Mouse (Mus musculus) cerebellum, adult 2 months (tissue): ENCODE data around the gene Itpr1. TPM values are rescaled to one million over a fixed set of nuclear protein-coding genes. Genes with fewer than 3 reads are reported as not detected.
A peak's percentile ranks its signal among the peaks of the same experiment; 100 is the strongest.

Experiments
- DNase-seq, 2 experiments: peaks; one replicate each; pipeline ENCODE4 v3.0.0; 2021
- H3K27ac ChIP-seq: fragments of 200-500 bp; 2 replicates; pipeline ENCODE4 v1.5.1; 2012; ENCODE audit warnings: low read length, control low read depth, inconsistent platforms; ENCODE audit not compliant: insufficient read depth
- H3K27me3 ChIP-seq: fragments of 200-500 bp; 2 replicates; pipeline ENCODE4 v1.6.1; 2012; ENCODE audit warnings: inconsistent platforms, mild to moderate bottlenecking, low read length, moderate library complexity; ENCODE audit not compliant: control insufficient read depth, insufficient read depth
- H3K4me1 ChIP-seq: fragments of 200-500 bp; 2 replicates; pipeline ENCODE4 v1.6.1; 2011; ENCODE audit warnings: low read length; ENCODE audit not compliant: control insufficient read depth, insufficient read depth
- H3K4me3 ChIP-seq: fragments of 200-500 bp; replicated peaks from 2 replicates; pipeline ENCODE3; 2011; ENCODE audit warnings: mild to moderate bottlenecking, low read depth, low read length, control low read depth; ENCODE audit not compliant: insufficient read depth
- CTCF ChIP-seq: fragments of 200-500 bp; IDR thresholded peaks from 2 replicates; pipeline ENCODE4 v1.5.1; 2011; ENCODE audit warnings: low read depth, mild to moderate bottlenecking, control low read depth, low read length, moderate library complexity, borderline replicate concordance; ENCODE audit not compliant: insufficient read depth
- POLR2A ChIP-seq: fragments of 200-500 bp; IDR thresholded peaks from 2 replicates; pipeline ENCODE4 v1.6.1; 2011; ENCODE audit warnings: low read length, control low read depth, borderline replicate concordance; ENCODE audit not compliant: insufficient read depth
- WGBS: fragments of 180-500 bp; shearing (Covaris S2); methylation state at CpG from one replicate; pipeline ENCODE4 v1.1.7; 2018; 5-methylcytosine and 5-hydroxymethylcytosine counted together
- polyA plus RNA-seq: library from polyadenylated mRNA; depleted of rRNA; stranded (reverse); fragments of >200 nt; gene quantifications from 2 replicates; pipeline ENCODE4 v1.2.3, GENCODE M21; 2012

The Itpr1 gene
- polyA plus RNA-seq, 1 experiment, result 529 TPM

DNA sequence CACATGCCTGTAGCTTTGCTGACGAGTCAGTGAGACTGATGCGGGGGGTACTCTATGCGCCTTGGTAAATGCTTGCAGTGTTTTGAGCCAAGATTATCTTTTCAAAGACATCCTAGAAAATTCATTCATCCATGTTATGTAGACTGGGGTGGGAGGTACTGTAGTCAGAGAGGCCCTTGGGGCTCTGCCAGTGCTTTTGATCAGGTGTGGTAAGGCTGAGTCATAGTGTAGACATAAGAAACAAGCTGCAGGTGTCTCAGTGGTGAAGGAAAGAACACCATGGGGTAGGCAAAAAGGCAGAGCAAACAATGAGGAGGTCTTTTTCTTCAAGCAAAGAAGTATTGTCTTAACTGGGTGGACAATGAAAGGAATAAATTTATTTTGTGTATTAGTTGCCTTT, 294.4 kb downstream of the Itpr1 start:
- Histone ChIP-seq H3K27me3 (no peaks in the 10 kb centered on the region), H3K27ac (no peak overlapping the region), H3K4me1 (peaks cover 5% of the 10 kb centered on the region), H3K4me3 (no peak overlapping the region)
- no peak for DNase-seq
- no peak for TF ChIP-seq CTCF
- TF ChIP-seq POLR2A, result no peak
- WGBS, result 89% methylated on average over 3 of the region's 3 CpGs

DNA sequence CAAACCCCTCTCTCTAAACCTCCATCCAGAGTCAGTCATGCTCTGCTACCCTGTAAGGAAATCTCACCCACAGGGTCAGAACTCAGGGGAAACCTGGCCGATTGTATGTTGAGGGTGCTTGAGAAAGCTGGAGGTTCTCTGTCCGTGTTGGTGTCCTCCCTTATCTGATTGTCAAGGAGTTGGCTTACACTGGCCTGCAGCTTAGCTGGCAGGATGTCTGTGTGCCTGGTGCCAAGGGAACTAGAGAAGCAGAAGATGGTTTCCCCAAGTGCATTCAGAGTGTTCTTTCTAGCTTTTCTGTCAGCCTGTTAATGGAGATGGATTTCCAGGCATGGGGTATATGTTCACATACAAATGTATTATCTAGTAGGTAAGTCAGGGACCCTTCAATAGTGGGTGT, 296.4 kb downstream of the Itpr1 start:
- TF ChIP-seq POLR2A (no peak), CTCF (no peak)
- Histone ChIP-seq H3K4me1 (peaks cover 8% of the 10 kb centered on the region), H3K4me3 (no peak overlapping the region), H3K27ac (no peak overlapping the region), H3K27me3 (no peaks in the 10 kb centered on the region)
- 36% methylated on average over 2 of the region's 2 CpGs for WGBS
- no peak for DNase-seq

DNA sequence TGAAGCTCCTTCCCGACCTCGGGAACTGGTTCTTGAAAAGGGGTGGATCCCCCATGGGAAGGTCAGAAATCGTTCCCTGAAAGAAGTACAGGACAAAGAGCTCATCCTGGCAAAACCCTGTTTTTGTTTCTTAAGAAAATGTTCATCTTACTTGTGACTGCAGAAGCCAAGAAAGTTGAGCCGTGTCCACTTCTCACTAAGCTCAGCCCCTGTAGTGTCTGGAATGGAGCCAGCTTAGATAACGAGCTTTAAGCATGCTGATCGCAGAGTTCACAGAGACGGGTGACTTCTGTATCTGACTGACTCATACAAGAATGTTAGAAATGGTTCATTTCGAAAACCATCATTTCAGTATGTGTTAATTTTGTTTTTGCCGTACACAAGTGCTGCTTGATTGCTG, 297.2 kb downstream of the Itpr1 start:
- Histone ChIP-seq H3K27ac (no peak overlapping the region), H3K4me3 (no peak overlapping the region), H3K27me3 (no peaks in the 10 kb centered on the region), H3K4me1 (peaks cover 8% of the 10 kb centered on the region)
- TF ChIP-seq POLR2A (no peak), CTCF (no peak)
- DNase-seq, result no peak
- WGBS, result 49% methylated on average over 9 of the region's 9 CpGs

DNA sequence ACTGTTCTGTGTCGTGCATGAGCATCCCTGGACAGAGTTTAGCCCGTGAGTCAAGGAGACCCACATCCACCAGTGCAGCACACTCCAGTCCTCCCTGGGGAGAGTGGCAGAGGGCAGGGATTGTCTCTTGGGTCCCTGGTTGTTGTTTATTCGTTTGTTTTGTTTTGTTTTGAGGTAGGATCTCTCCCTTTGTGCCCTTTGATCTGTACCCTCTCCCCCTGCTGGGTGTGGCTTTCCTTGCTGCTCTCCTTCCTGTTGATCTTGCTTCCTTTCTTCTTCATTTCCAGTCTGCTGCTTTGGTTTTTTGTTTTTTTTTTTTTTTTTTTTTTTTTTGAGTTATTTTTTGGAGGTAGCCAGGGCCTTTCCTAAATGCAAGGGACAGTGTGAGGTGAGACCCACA, 299.2 kb downstream of the Itpr1 start:
- TF ChIP-seq CTCF, result no peak
- TF ChIP-seq POLR2A, result no peak
- Histone ChIP-seq H3K4me3 (no peak overlapping the region), H3K4me1 (peaks cover 8% of the 10 kb centered on the region), H3K27ac (no peak overlapping the region), H3K27me3 (no peaks in the 10 kb centered on the region)
- WGBS, result 76% methylated on average over 3 of the region's 3 CpGs
- no peak for DNase-seq

DNA sequence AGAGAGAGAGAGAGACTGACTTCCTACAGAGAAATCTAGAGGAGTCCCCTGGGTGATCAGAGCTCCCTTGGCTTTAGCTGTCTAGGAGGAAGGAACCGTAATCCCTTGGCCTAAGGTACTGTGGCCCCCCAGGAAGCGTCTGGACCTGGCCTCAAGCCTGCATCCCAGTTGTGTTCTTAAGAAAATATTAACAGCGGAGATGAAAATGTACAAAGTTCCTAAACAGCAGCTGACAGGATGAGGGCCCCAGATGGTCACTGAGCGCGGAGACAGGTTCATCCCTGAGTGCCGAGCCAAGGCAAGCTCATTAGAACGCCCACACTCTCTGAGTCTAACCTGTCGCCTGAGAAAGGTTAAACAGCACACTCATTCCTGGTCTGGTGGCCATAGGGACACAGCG, 300.1 kb downstream of the Itpr1 start:
- Histone ChIP-seq H3K27me3 (no peaks in the 10 kb centered on the region), H3K4me3 (no peak overlapping the region), H3K27ac (no peak overlapping the region), H3K4me1 (peaks cover 8% of the 10 kb centered on the region)
- WGBS, result 43% methylated on average over 9 of the region's 9 CpGs
- DNase-seq, result peak in 1 of 2 experiments; percentile 19
- TF ChIP-seq POLR2A (no peak), CTCF (no peak)

DNA sequence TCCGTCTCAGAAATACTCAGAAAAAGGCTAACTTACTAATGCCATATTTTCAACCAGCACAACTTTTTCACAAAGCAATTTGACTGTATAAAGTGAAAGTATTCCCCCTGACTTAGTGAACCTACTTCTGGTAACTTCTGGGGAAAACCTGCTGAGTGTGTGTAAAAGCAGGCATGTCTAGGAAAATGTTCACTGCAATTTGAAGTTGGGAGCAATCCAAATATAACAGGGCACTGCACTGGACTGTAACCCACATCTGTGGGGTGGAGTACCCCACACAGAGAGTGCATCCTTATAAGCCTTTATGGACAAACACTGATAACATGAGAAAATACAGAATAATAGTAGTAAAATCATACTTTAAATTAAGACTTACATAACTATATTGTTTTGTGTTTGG, 303.4 kb downstream of the Itpr1 start:
- H3K4me3 ChIP-seq, result no peak overlapping the region
- WGBS, result 84% methylated on average over 1 of the region's 1 CpGs
- H3K27ac ChIP-seq, result no peak overlapping the region
- no peaks in the 10 kb centered on the region for H3K27me3 ChIP-seq
- no peak for DNase-seq
- H3K4me1 ChIP-seq, result peaks cover 6% of the 10 kb centered on the region
- TF ChIP-seq POLR2A (no peak), CTCF (no peak)

DNA sequence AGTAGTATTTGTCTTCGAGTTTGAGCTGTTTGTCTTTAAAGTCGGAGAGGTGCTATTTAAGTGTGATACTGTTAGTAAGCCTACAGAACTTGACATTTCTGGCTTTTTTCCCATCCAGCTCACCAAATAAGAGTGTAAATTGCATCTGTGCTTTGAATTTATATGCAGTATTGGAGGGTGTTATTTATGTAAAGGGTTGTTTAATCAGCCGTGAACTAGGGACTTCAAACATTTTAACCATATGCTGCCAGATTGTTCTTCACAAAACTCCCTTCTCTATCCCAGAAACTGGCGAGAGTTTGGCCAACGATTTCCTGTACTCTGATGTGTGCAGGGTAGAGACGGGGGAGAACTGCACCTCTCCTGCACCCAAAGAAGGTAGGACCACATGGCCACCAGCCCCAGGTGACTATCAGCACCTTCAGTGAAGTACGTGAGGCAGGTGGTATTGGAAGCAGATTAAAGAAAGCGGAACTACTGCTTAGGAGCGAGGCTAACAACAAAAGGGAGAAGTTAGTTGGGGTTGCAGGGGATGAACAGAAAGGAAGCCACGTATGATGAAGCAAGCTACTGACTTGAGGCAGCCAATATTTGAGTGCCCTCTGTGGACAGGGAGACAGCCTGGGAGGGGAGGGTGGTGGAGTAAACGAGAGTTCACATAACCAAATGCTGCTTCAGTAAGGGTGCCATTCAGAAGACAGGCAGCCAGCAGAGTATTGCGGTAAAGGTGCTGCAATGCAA, 304.5 kb downstream of the Itpr1 start:
- 79% methylated on average over 12 of the region's 12 CpGs for WGBS
- Histone ChIP-seq H3K27ac (no peak overlapping the region), H3K27me3 (no peaks in the 10 kb centered on the region), H3K4me1 (peaks cover 5% of the 10 kb centered on the region), H3K4me3 (no peak overlapping the region)
- no peak for DNase-seq
- no peak for TF ChIP-seq POLR2A
- no peak for TF ChIP-seq CTCF

DNA sequence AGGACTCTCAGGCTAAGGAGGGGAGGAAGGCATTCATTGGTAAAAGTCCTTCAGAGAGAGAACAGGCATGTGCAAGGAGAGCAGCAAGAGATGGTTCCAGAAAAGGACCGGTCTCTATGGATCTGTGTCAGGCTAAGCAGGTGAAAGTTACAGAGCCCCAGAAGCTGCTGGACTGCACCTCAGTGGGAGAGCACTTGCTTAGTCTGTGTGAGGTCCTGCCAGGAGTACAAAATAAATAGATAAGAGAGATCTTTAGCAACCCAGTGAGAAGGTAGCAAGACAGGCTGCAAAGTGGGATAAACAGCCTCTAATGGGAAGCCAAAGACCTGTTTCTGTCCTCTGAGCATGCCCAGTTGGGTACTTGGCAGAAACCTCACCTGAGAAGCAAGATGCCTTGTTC, 305.1 kb downstream of the Itpr1 start:
- DNase-seq, result no peak
- Histone ChIP-seq H3K27me3 (no peaks in the 10 kb centered on the region), H3K4me3 (no peak overlapping the region), H3K4me1 (peaks cover 3% of the 10 kb centered on the region), H3K27ac (no peak overlapping the region)
- WGBS, result 74% methylated on average over 1 of the region's 1 CpGs
- TF ChIP-seq POLR2A (no peak), CTCF (no peak)

DNA sequence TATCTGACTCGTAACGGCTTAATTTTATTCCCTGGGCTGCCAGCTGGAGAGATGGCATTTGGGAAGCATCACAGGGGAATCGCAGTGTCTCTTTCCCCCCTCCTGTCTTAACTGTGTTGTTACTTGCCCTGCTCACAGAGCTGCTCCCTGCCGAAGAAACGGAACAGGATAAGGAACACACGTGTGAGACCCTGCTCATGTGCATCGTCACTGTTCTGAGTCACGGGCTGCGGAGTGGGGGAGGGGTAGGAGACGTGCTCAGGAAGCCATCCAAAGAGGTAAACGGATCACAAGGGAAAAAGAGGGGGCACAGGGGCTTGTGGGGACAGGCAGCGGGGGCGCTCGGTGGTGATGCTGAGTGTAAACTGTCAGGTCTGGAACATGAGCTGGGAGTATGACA, 305.7 kb downstream of the Itpr1 start:
- H3K4me1 ChIP-seq, result peaks cover 3% of the 10 kb centered on the region
- no peak overlapping the region for H3K4me3 ChIP-seq
- TF ChIP-seq CTCF (no peak), POLR2A (no peak)
- WGBS, result 61% methylated on average over 14 of the region's 14 CpGs
- no peak for DNase-seq
- no peaks in the 10 kb centered on the region for H3K27me3 ChIP-seq
- no peak overlapping the region for H3K27ac ChIP-seq
